Mouse (Mus musculus) neural tube, embryonic 10.5 days (tissue): ENCODE results near the gene Sh3pxd2b.

Source experiments
- DNase-seq: peaks from one replicate; pipeline ENCODE4 v3.0.0-alpha.2; 2017; ENCODE audit warnings: low spot score; ENCODE audit errors: extremely low spot score

The Sh3pxd2b gene

DNA sequence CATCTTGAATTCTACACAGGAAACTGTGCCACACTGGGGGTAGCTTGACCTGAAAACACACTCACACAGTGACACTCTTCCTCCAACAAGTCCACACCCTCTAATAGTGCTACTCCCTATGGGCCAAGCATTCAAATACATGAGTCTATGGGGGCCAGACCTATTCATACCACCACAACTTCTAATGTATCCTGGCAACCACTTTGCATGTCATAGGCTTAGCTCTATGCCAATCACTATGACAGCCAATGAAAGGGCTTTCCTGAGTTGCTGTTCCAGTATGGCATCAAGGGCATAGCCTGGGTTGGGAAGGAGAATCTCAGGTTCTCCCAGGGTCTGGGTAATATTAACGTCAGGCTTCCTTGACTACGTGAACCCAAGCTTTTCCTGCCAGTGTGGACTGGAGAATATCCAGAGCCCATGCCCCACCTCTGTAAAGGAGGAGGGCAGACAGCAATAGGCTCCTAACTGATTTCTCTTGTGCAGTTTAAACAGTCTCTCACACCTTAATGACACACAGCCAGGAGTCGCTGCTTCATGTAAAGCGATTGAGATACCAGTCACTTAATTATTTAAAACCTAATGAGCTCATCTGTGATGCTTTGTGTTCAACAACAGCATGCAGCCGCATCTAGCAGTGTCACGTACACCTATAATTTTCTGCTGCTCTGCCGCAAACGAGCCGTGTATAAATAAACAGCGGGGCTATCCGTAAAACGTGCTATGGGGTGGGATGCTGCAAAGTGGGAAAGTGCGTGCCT is 25.8 kb downstream of the Sh3pxd2b start:
- DNase-seq, result no peak

DNA sequence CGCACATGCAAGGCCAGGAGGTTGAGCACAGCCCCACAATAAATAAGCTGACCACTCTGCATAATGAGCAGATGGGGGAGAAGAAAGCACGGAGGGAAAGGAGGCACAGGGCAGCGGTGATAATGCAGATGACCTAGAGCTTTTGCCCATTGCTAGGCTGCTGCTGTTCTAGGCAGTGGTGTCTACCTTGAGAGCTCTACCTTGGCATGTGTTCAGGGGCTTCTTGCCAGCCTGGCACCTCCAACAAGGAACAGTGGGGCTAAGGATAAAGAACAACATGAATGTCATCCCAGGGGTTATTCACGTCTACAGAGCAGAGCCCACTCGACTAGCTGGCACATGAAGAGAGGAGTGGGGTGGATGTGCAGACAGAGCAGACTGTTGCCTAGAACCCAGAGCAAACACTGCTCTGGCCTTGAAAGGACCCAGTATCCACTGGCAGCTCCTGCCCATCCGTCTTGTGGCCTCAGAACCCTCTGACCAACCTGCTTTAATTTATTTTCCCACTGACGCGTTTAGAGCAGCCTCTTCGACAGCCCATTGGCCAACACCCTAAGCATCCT is 26.5 kb downstream of the Sh3pxd2b start:
- DNase-seq, result no peak

DNA sequence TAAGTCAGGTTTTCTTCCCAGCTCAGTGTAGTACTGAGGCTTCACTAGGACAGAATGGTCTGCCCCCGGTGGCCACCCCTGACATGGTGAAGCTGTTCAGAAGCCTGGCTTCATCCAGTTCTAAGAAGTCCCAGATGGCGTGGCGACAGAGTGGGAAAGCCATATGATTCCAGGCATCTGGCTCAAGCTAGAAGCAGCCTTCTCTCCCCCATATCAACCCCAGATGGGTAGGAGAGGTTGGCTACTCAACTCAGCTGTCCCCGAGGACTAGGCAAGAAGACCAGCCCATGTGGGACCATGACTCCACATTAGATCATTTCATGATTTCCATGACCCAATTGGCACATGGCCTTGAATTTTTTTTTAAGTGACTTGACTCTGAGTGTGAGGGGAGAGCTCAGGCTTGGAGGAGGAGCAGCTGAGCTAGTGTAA is 27.5 kb downstream of the Sh3pxd2b start:
- no peak for DNase-seq

DNA sequence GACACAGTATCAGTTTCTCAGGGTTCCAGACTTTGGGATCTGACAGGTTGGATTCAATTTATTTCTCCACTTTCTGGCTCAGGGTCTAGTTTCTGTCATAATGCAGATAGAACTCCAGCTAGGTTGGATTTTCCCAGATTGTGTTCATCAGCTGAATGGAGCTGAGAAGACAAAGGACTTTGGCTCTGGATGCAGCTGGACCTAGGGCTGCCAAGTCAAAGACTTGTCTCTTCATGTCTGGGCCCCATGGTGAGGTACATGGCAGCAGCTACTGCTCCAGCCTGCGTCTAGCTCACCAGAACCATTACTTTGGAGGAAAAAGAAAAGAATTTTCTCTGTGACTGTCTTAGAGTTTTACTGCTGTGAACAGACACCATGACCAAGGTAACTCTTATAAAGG is 28.5 kb downstream of the Sh3pxd2b start:
- DNase-seq, result no peak

DNA sequence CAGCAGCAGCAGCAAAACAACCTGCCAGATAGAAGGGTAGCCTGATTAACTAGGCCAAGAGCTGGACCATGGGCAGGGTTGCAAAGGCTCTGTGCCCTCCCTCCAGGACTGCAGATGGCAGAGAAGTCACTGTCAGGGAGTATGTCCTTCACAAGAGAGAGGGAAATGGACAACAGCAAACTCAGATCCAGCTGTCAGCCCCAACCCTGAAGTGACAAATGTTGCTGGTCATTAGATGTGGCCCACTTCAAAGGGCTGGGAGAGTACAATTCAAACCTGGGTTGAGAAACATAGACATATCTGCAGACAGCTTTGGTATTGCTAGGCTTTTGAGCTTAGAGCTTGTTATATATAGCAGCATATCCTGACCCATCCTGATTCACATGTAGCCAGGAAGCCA is 32.3 kb downstream of the Sh3pxd2b start:
- DNase-seq, result no peak

DNA sequence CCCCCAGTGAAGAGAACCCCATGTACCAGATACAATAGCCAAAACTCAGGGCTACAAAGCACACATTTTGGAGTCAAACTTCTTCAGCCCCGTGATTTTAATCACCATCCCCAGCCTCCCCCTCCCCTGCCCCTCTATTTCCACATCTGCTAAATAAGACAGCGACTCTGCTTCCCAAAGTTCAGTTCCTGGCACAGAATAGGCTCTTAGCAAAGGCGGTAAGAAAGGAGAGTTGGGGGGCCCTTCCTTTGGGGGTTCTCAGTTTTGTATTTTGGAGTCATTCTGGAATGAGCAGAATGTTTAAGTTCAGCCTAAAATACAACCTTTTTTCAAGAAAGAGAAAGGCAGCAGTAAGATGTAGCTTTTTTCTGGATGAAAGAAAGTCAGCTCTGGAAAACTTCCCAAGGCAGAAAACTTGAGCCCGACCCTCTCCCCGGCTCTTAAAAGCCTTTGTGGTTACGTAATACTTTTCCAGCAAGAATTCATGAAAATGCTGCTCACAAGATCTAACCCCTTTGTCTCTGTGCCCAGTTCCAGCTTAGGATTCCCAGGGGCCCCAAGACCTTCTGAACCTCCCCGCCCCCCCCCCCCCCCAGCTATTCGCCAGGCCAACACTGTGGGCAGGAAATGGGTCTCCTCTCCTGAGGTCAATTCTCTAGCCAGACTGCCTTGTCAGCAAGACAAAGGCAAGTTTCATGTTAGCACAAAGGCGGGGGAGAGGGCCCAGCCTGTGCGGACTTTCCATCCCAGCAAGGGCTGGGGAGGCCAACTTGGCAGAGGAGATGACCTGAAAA is 35.9 kb downstream of the Sh3pxd2b start:
- DNase-seq, result peak; percentile 66

DNA sequence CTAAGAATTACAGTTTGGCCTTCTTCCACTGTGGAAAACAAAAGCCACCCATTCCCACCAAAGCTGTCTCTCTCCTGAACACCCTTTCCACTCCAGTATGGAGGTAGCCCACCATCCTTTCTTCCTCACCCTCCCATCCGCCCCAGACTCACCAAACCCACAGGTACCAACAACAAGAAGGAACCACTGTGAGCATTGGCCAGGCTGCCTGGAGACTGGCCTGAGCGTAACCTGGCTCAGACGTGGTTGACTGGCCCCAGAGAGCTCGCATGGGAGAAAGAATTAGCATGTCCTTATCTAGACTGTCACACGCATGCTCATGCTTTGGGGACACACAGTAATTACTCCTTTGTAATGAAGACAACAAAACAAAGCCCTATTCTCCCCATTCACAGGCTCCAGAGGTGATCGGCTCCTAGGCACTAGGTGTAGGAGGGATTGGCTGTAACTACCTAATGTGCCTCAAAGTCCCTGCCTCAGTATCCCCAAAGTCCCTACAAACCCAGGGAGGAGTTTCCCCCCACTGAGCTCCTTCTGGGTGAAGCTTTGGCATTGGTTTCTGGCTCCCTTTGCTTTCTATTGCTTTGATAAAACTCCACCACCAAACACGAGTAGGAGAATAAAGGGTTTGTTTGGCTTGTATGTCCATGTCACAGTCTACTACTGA is 36.6 kb downstream of the Sh3pxd2b start:
- no peak for DNase-seq

DNA sequence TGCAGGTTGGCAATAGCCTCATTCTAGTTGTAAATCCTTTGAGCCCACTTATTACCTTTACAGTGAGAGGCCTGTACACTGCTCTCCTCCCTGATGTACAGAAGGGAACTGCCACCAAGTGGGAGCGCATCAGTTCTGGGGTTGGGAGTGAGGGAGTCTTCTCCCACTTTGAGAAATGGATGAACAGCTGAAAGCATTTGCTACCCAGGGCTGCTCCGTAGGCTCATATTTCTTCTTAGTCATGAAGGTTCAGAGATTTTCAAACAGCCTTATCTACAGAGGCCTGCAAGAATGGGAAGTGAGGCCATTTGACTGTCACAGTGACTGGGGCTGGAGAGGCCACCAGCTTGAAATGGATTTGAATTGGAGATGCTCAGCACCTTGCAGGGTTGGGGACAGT is 38.4 kb downstream of the Sh3pxd2b start:
- no peak for DNase-seq

DNA sequence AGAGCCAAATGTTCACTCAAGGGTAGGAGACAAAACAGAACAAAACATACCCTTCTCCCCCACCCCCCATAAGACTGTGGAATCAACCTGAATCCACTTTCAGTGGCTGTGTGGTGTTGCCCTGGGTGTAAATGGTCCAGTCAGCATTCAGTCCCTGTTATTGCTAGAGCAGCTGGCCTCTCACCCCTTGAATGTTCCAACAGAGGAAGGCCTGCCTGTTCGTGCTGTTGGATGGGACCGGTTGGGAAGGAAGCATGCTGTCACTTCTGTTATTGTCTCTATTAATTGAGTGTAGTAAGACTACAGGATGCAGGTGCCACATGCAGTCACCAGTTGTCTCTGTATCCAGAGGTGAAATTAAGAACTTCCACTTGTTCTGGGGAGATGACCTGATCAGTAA is 40.4 kb downstream of the Sh3pxd2b start:
- DNase-seq, result no peak

DNA sequence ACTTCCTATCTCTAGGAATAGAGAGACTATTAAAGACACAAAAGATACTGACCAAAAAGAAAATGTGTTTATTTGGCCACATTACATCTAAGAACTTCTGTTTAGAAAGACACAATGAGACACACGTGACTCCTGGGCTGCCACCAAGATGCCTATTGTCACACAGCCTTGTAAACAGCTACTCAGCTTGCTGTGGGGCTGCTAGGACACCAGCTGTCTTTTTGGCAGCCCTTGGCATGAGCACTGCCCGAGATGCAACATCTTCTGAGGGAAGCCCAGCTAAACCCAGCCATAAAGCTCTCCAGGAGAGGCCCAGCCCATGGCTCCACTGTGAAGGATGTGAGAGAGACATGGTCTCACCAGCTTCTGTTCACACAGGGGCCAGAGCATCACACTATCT is 45.5 kb downstream of the Sh3pxd2b start:
- DNase-seq, result no peak

DNA sequence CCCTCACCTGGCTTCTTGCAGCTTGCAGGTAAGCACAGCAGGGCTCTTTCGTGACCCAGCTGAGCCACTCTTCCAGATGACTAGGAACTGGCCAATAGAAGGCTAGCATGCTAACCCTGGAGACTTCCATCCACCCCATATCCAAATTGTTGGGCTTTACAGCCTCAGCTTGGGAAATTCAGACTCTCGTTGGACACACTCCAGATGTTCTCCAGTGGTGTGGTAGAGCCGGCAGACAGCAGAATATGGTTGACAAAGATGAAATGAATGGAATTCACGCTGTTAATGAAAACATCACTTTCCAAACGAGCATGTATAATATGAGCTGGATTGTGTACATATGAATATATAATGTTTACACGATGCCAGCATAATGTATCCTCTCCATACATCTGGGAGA is 48.2 kb downstream of the Sh3pxd2b start:
- no peak for DNase-seq

DNA sequence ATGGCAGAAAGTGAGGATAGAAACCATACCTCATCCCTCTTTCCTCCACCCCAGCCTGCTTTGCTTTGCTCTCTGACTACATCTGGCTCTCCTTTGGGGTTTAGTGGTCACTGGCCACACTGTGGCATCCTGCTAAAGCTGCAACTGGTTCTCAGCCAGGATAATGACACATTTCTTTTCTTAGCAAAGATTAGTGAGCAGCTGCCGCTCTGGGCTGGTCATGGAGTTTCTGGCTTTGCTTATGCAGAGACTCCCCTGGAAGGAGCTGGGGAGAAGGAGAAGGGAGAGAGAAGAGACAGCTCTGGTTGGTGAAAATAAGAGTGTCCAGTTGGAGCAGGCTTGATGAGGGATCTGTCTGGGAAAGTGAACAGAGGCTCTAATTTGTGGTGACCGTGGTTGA is 50.8 kb downstream of the Sh3pxd2b start:
- DNase-seq, result no peak

DNA sequence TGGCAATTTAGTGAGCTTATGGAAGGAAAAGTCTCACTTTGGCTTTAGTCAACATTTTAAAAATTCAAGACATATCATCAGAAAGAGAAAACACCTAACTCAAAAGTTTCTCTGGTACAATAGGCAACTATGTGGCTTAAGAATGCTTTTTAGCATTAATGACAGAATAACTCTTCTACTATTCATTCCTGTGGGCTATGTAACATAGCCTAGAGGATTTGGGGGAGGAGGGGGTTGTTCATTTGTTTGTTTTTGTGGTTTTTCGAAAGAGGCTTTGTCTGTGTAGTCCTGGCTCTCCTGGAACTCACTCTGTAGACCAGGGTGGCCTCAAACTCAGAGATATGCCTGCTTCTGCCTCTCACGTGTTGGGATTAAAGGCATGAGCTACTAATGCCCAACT is 51.6 kb downstream of the Sh3pxd2b start:
- no peak for DNase-seq

DNA sequence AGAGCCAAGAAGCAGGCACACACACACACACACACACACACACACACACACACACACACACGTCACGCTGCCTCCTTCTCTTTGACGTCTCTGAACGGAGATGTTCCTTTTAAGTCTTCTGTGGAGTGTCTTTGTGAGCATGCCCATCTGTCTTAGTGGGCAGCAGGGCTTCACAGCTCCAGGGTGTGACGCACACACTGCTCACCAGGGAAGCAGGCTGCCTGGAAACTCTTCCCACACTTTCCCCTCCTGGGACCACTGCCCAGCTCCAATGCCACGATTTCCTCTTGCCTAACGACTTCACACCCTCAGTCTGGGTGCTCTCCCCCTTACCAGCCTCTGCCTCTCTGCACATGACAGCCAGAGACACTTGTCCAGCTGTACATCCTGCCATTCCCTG is 55.1 kb downstream of the Sh3pxd2b start:
- DNase-seq, result no peak

DNA sequence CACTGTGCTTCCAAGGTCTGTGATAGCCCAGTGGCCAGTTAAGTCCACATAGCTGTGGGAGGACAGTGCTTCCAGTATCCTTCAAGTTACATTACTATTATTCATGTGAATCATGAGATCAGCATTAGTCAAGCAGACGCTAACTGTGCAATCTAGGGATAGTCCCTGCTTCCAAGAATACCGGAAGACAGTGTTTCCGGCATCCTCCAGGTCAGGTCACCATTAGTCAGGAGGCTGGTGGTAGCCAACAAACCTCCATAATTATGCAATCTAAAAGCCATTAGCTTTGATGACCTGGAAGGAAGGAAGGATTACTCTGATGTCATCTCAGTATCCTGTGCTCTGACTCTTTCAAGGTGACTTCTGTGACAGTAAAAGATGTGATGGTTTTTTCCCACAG is 57.1 kb downstream of the Sh3pxd2b start:
- no peak for DNase-seq

DNA sequence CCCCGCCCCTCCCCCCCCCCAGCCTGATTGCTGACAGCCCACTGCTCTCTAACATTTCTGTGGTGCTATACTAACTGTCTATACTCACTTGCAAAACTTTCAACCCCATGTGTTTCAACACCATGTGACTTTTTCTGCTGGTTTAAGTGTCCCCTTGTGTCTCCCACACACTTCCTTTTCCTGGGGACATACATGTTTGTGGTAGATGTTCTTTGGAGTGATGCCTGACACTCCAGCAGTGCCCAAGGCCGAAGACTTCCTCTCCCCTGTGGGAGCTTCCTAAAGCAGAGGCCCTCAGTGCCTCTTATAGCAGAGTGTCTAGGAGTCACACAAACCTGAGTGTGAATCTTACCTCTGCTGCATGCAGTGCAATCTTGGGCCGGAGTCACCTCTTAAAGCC is 60.2 kb downstream of the Sh3pxd2b start:
- DNase-seq, result no peak

DNA sequence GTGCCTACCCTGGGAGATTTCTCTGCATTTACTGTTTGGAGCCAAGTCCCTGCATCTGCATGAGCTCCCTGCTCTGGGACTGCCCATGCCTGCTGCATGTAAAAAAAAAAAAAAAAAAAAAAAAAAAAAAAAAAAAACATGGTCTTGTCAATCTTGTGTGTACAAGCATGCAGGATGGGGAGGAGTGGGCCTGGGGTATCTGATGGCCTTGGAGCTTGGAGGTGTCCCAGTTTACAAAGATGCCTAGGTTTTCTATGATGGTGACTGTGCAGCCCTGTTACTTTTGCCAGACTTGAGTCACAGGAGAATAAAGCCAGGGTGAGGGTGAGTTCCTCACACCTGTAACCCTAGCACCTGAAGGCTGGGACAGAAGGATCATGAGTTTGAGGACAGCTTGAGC is 61.4 kb downstream of the Sh3pxd2b start:
- no peak for DNase-seq

DNA sequence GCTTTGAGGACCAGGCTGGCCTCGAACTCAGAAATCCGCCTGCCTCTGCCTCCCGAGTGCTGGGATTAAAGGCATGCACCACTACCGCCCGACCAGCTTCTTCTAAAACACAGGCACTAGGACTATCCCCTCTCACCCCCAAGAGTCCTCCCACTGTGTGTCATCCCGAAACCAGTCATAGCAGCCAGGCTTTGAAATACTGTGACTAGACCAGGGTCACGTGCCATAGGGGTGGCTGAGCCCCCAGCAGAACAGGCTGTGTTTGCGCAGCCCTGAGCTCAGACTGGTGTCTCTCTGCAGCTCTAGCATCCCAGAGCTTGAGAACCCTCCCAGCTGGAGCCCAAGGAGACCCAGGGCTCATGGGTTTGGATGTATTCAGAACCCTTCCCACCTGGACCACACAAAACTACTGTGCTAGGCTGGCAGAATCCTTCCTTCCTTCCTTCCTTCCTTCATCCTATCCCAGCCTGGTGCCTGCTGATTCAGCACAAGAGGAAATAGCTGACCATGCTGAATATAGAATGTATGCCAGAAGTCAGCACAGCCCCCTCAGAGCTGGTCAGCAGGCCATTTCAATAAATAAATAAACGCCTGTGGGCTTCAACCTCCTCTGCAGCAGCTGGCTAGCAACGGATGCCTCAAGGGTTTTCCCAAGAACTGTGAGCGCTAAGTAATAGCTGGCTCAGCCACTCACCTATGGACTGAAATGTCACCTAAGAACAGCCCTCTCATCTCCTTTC is 62.4 kb downstream of the Sh3pxd2b start:
- no peak for DNase-seq

DNA sequence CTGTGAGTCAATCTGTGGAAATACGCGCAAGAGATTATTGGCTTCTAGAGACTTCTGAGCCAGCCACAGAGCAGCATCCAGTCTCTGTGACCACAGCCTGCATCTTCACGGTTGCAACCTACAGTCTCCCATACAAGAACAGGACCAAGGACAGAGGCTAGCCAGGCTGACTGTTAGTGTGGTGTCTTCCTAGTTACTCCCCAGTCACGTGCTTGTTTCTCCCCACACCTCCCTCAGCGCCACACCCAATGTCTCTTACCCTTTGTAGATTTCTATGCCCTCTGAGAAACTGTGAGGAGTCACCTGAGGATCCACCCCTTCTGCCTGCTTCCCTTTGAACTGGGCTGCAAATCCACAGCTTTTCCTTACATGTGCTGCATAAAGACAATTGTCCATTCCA is 72.4 kb downstream of the Sh3pxd2b start:
- DNase-seq, result no peak

DNA sequence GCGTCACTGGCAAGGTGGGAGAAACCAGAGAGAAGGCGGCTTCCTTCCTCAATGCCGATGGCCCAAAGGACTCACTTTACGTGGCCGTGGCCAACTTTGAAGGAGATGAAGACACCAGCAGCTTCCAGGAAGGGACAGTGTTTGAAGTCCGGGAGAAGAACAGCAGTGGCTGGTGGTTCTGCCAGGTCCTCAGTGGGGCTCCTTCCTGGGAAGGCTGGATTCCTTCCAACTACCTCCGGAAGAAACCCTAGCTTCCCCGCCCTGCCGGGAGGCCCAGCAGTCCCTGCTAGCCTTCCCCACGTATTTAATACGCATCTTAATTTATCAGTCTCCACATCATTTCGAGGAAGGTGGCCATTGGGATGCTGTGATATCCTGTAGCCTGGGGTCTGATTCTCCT is 75.7 kb downstream of the Sh3pxd2b start:
- no peak for DNase-seq

DNA sequence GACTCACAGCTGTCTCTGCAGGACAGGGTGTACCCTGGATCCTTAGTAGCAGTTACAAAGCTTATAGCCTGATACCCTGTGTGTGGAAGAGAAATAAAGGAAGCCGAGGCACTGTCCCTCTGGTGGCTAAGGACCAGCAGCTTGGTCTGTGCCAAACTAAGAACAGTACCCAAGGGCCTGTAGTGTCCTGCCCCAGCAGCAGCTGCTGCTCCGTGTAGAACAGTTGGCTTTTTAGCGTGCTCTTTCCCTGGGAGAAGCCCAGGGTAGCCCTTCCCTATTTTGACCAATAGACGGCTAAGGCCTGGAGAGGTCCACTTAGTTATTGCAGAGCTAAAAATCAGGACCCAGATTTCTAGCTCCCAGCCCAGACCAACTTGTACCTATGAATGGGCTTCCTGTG is 77.0 kb downstream of the Sh3pxd2b start:
- no peak for DNase-seq
